Mouse (Mus musculus) thymus, postnatal 25 days (tissue): ENCODE data around the gene Lamtor5.
"Not testable (repeated sequence)": the region's sequence is repeated elsewhere in the genome, so short reads cannot be mapped to it uniquely, and the experiment has no call there.

ENCODE experiments used
- DNase-seq: peaks from one replicate; pipeline ENCODE4 v3.0.0; 2022

Lamtor5 gene

GRCm38 (mm10) chr3:107273820-107274219 is 4.8 kb upstream of the Lamtor5 start:
- DNase-seq, result peak; percentile 58

DNA sequence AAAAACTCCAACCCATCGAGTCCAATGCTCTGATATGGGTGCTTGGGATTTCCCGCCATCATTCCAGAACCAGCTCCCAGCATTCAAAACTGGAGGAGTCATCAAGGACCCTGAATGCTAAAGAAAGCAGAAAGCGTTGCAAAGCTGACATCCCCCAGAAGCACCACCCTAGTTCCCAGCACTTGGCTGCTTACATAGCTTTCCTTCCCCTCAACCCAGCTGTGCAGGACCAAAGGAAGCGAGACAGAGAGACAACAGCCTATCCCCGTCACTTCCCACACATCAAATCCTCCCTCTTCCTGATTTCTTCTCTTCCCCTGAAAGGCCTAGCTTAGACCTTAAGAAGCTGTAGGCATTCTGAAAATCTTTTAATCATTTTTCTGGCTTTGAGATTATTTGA is 3.3 kb upstream of the Lamtor5 start:
- no peak for DNase-seq

DNA sequence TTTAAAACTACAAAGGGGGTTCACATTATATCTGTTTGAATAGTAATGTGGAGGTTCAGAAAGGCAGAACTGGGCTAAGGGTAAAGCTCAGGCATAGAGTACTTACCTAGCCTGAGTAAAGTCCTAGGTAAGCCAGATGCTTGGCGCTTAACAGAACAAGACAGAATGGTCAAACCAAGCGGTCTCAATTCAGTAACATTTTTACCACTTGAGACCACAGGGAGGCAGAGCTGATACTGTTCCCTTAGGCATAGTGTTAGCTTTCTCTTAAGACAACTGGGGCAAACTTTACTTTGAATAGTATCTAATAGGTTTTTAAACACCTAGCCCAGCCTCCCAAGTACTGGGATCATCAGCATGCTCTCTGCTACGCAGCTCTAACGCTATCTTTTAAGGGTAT is 2.7 kb upstream of the Lamtor5 start:
- no peak for DNase-seq

GRCm38 (mm10) chr3:107276626-107277025 is 2.0 kb upstream of the Lamtor5 start:
- no peak for DNase-seq

GRCm38 (mm10) chr3:107286123-107286522 is 7.5 kb downstream of the Lamtor5 start:
- no peak for DNase-seq

DNA sequence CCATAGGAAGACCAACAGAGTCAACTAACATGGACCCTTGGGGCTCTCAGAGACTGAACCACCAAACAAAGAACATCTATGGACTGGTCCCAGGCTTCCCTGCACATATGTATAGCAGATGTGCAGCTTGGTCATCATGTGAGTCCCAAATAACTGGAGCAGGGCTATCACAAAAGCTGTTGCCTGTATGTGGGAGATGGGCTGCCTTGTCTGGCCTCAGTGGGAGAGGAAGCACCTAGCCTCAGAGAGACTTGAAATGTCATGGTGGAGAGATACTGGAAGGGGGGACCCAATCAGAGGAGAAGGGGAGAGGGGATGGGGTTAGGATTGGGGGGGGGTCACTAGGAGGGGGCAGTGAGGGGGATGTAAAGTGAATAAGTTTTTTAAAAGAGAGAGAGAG is 8.7 kb downstream of the Lamtor5 start:
- no peak for DNase-seq

DNA sequence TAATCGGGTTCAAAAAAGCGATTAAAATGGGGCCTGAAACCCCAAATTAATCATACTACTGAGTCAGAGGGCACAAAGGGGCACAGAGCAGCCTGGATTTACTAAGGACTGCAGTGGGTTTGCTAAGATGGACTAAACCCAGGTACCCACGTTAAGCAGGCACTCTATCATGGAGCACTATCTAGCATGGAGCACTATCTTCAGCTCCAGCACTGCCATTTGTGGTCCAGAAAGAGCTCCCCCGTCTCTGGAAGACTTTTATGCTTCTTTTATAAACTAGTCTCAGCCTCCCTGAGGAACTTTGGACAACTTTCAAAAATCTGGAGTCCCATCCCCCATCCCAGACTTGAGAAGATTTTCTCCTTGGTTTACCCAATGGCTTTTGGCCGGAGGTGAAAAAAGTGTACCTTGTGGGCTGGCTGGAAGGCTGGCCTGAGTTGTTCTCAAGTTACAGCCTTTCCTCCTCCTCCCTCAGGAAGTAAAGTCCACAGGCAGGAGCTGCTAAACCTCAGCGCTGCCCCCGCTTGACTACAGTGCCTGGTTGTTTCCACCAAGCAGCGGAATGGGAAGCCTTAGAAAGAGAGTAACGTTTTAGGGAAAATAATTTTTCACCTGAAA is 12.2 kb downstream of the Lamtor5 start, which contains the start of gene Slc16a4:
TSS of gene Slc16a4 (plus strand) at position 467 of the 618 bp plus-strand sequence.
- DNase-seq, result no peak

GRCm38 (mm10) chr3:107295672-107296360 is 17.2 kb downstream of the Lamtor5 start:
- DNase-seq, result no peak

DNA sequence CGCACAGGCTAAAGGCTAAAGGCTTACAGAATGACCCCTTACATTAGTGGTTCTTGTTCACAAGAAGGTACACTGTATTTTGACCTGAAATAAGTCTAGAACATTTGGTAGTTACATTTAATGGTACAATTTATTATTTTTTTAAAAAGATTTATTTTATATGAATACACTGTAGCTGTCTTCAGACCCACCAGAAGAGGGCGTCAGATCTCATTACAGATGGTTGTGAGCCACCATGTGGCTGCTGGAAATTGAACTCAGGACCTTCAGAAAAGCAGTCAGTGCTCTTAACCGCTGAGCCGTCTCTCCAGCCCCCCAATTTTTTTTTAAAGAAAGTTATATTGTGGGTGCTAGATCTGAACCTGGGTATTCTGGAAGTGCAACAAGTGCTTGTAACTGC is 18.3 kb downstream of the Lamtor5 start:
- DNase-seq, result not testable (repeated sequence)

GRCm38 (mm10) chr3:107317338-107317737 is 38.7 kb downstream of the Lamtor5 start:
- no peak for DNase-seq

GRCm38 (mm10) chr3:107321141-107321540 is 42.5 kb downstream of the Lamtor5 start:
- DNase-seq, result no peak

- DNase-seq, result no peak
Measured at GRCm38 (mm10) chr3:107321776-107322175, 43.1 kb downstream of the Lamtor5 start.

DNA sequence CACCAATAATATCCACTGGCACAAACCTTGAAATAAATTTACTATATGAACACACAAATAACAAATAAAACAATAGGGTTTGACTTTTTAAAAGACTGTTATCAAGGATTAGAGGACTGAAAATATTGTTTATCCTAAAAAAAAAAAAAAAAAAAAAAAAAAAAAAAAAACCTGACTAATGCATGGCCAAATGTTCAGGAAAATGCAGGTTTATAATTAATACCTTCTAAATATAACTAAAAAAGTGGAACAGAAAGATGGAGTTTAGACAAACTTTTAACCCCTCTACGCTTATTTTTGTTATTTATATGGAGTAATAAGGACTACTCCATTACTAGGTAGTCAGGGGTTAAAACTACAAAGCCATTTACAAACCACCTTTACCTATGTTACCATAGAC is 47.8 kb downstream of the Lamtor5 start:
- no peak for DNase-seq

GRCm38 (mm10) chr3:107330503-107331424 is 52.1 kb downstream of the Lamtor5 start:
- no peak for DNase-seq

DNA sequence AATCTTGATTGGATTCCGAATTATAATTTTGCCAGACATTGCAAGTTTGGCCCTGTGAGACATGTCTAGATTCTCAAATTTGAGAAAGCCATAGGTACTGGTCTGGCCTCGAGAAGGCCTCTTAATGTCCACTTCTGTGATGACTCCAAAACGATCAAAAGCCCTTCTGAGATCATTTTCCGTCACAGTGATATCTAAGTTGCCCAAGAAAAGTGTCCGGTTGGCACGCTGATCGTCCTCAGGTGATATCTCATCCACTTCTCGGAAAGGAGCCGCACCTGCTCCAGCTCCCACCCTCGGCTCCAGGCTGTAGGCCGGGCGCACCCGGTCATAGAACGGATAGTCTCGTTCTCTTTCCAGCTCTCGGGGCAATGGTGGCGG is 53.1 kb downstream of the Lamtor5 start:
- no peak for DNase-seq

- DNase-seq, result no peak
Measured at GRCm38 (mm10) chr3:107332127-107332959, 53.7 kb downstream of the Lamtor5 start.

- DNase-seq, result peak; percentile 92
Measured at GRCm38 (mm10) chr3:107332960-107333380, 54.3 kb downstream of the Lamtor5 start.
